Mouse (Mus musculus) adrenal gland, adult (tissue): ENCODE data around the gene Psmb9.
A peak's percentile ranks its signal among the peaks of the same experiment; 100 is the strongest.
"Not testable (repeated sequence)": the region's sequence is repeated elsewhere in the genome, so short reads cannot be mapped to it uniquely, and the experiment has no call there.

Experiments used
- DNase-seq, 2 experiments: peaks; one replicate each; pipeline ENCODE4 v3.0.0; 2022 to 2023; ENCODE audit warnings: low spot score in 1 of 2; ENCODE audit not compliant: inconsistent age in 2 of 2

The Psmb9 gene

DNA sequence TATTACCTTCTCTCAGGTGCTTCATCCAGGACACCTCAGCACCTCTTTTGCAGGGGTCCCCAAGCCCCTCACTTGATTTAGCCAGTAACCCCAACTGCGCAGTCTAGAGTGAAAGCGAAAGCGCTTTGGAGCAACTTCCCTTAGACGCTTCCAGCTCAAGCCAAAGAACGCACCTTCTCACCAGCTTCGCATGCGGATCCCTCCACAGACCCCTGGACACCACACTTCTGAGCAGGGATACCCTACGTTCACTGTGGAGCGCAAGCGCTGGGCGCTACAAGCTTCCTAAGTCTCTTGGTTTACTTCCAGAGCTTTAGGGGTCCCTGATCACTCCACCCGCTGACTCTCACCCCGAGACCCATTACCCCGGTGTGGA is 691 bp downstream of the Psmb9 start:
- DNase-seq, result no peak

DNA sequence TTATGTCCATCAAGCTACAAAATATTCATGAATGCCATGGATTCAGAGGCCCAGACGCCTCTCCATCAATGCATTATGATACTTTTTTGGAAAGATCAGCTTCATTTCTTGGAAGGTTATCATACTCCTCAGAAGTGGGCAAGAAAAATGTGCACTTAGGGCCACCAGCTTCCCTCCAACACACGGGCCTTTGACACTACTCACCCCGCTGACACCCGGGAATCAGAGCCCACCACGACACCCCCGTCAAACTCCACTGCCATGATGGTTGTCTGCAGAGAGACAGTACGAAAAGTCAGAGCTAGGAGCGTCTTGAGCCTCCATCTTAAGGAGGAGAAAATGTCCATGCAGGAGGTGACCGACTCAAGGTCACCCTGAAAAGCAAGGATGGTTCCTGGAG is 2.0 kb downstream of the Psmb9 start:
- DNase-seq, result no peak

DNA sequence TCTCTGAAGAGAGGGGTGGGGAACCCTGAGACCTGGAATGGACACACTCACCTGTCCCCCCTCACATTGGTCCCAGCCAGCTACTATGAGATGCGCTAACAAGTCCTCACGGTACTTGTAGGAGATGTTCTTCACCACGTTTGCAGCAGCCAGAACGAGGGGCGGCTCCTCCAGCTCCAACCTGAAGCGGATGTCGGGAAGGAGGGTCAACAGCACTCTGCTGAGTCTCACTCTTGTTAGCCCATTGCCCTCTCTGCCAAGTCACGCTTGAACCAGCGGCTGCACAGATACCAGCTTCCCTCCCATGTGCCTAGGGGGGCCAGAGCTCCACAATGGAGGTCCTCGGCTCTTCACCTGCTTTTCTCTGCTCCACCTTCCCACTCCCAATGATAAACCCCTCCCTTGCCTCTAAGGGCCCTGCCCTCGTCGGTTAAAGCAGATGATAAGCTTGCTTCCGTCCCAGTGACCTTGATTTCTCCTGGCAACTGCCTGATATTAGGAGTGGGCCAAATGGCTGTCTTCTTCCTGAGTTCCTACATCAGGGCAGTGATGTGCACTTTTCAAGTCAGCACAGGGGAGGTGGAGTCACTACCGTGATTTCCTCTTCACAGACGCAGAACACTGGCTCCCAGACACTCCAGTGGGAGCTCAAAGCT is 3.9 kb downstream of the Psmb9 start:
- peak in 1 of 2 experiments; percentile 54 for DNase-seq

DNA sequence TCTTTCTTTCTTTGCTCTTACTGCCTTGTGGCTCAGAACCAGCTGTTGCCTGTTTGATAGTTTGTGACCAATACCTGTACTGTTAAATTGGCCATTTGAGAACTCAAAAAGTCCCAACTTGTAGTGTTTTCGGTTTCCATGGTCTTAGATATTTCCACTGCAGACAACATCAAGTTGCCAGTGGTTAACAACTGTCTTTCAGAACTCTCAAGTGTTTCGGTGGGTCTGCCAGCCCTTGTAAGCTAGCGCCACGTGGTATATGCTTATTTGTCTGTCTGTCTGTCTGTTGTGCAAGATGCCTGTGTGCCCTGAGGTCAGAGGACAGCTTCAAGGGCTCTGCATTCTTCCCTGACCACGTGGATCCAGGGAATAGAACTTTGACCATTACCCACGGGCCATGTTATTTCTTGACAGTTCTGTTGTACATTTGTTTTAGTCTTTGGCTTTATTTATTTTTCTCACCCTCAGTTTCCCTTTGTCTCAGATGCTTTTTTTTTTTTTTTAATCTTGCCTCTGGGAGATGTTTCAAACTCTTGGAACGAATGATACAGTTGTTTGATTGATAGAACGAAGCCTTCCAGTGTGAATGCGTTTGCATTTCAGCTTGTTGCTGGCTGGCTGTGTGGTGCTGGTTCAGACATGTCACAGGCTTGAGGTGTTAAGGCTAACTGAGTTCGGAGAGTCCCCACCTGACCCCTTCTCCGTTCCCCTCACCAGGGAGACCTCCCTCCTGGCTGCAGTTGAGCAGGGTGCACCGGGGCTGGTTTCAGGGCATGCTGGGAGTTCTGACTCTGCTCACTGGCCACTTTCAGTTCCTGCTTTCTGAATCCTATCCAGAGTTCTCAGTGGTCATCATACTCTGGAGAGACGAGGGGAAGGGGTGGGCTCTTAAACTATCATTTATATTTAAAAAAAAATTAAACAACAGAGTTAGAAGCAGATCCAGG is 7.4 kb downstream of the Psmb9 start:
- DNase-seq, result no peak

DNA sequence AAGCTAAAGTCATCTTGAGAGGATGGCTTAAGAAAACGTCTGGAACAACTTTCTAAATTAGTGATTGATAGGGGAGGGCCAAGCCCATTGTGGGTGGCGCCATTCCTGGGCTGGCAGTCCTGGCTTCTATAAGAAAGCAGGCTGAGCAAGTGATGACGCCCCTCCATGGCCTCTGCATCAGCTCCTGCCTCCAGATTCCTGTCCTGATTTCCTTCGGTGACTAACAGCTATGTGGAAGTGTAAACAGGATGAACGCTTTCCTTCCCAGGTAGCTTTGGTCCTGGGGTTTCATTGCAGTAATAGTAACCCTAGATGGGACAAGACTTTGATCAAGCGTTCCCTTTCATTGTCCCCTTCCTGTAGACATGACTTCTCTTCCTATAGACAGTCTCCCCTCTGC is 8.5 kb downstream of the Psmb9 start:
- no peak for DNase-seq

DNA sequence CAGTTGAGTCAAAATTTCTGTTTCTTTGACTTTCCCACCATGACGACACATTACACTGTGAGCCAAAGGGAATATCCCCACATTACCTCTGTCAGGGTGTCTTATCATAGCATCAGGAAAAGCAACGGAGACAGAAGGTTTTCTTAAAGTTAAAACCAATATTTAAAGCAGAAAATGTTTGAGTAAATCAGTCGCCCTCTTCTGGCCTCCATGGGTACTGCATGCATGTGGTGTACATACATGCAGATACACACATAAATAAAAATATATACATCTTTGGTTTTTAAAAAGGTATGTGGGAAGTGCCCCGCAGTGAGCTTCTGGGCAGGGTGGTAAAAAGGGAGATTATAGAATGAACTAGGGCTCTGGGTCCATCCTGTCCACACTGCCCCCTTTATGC is 10.4 kb downstream of the Psmb9 start:
- no peak for DNase-seq

DNA sequence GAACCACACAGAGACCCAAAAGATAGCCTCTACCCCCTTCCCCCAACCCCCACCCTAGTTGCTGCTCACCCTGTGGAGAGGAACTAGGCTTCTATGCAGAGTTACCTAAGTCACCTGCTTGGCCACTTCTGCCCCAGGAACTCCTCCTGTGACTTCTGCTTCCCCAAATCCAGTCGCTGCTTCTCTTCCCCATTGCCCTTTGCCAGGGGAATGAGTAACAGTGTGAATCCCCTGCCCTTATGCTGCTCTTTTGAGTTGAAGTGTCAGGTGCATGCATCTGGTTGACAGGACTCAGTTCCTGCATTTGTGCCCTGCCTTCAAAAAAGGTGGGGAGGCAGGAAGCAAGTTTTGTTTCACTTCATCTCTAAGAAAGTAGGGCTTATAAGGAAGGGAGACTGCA is 13.5 kb downstream of the Psmb9 start:
- no peak for DNase-seq

DNA sequence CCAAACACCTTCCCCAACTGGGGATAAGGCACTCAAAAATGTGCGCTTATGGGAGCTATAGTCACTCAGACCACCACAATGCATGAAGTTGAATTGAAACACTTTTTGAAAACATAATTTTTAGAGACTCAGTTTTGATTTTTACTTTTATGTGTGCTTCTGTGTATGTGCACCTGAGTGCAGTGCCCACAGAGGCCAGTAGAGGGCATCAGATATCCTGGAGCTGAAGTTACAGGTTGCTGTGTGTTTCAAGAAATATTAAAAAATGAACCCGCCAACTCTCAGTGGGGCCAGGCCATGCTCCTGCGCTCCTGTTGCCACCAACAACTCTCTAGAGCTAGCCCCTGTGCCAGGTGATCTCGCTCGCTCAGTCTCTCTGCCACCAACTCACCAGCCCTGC is 15.0 kb downstream of the Psmb9 start:
- DNase-seq, result no peak

DNA sequence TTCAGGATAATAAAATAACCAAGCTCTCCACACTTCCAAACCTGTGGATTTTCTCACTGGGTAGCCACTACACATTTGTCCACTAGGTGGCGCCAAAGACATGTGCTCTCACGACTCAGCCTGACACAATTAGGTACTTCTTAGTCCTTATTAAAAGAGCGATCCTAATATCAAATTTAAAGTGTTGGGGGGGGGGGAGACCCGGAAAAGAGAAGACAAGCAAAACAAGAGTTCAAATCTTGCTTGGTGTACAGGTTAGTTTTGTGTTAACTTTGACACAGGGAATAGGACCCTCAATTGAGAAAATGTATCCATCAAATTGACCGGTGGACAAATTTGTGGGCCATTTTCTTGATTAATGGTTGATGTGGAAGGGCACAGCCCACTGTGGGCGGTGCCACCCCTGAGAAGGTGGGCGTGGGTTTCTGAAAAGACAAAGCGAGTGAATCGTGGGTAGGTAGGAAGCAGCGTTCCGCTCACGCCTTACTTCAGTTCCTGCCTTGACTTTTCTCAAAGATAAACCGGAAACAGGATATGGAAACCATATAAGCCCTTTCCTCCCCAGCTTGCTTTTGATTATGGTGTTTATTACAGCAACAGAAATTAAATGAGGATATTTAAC is 16.6 kb downstream of the Psmb9 start:
- DNase-seq, result peak; percentile 72 to 94

DNA sequence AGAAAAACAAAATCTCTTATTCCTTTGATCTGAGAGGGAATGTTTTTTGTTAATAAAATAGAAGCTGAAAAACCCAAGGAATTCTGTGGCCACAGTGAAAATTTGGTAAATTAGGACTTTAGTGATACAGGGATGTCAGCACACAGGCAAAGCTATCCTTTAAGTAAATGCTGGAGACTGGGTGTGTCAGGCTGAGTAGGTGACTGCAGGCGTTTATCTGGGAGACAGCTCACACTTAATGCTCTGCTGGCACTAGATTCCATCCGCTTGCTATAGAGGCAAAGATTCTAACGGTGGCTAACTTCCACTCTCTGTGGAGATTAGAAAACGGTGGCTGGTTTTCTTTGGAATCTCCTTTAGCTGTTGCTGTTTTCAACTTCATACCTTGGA is 17.1 kb downstream of the Psmb9 start:
- no peak for DNase-seq

DNA sequence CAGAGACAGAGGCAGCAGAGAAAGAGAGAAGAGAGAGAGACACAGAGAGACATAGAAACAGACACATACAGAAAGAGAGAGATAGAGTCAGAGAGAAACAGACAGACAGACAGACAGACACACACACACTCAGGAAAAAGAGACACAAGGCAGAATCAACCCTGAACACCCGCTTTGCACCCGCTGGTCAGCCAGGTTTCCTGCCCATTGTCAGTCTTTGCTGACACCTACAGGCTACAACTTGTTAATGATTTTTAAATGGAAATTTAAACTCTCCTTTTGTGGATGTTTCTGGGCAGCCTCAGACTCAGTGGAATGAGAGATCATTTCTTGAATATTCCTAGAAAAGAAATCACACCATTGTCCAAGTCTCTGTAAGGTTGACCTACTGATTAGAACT is 18.3 kb downstream of the Psmb9 start:
- peak; percentile 36 to 77 for DNase-seq

DNA sequence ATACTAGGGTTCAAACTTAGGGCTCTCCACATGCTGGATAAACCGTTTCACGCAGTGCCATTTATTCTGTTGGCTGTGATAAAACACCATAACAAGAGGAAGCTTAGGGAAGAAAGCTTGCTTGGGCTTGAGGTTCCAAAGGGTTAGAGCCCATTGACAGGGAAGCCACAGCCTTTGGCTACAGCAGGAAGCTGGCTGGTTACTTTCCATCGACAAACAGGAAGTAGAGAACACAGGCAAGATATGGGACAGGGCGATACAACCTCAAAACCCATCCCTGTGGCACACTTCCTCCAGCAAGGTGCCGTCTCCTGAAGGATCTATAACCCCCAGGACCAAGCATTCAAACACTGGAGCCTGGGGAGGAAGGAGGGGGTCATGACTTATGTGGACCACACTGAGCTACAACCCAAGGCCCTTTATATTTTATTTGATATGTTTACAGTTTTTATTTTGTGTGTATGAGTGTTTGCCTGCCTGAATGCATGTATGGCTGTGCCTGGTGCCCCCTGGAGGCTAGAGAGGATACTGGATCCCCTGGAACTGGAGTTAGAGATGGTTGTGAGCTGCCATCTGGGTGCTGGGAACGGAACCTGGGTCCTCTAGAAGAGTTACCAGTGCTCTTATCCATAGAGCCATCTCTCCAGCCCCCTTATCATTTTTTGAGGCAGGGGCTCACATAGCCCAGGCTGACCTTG is 22.4 kb downstream of the Psmb9 start:
- peak in 1 of 2 experiments; percentile 41 for DNase-seq

DNA sequence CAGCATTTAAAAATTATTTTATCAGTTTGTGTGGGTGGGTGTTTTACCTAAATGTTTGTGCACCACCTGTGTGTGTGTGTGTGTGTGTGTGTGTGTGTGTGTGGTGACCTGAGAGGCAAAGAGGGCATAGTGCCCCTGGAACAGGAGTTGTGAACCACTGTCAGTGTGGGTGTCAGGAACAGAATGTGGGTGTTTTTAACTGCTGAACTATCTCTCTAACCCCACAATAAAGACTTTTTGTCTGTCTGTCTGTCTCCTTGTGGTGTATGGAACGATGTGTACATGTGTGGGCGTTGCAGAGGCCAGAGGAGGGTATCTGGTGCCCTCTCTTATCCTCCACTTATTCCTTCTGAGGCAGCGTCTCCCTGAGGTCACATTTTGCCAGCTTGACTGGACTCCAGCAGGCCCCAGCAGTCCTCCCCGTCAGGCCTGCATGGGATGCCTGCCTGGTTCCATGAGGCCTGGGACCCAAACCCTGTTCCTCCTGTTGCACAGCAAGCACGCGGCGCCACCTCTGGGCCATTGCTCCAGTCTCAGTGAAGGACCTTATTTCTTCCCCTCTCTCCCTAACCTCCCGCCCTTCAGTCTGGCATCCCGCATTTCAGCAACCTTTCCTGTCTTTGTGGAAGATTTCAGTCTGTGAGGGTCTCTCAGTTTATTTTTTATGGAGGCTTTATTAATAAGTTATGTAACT is 23.2 kb downstream of the Psmb9 start:
- peak; percentile 20 to 58 for DNase-seq

DNA sequence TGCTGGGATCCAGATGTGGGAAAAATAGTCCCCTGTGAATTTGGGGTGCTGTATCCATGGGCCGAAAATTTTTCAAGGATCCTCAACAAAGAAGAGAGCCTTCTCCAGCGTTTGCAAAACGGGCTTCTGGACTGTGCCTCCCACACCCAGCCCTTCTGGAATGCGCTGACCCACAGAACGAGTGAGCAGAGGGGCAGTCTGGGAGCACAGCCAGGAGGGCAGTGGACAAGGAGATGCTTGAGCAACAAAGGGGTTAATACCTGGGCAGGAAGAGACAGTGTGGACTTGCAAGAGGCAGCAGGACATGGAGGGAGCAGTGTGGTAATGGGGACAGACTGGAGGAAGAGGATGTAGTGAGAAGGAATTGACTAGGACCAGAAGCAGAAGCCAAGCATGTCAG is 32.0 kb downstream of the Psmb9 start:
- DNase-seq, result no peak

DNA sequence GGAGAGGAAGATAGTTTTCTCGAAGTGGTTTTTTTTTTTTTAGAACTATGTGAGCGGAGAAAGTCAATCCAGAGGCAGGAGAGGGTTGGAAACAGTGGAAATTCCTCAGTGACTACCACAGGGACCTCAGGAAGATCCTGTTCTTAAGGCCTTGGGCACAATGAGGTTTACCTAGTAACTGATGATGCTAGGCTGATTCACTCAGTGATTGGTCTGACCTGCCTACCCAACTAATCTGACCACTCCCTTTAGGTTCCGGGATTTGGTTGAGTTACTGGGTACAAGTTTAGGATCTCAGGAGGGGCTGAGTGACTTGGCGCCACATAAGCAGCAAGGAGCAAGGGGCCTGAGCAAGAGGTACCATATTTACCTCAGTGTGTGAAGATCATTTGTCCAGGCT is 34.6 kb downstream of the Psmb9 start, which contains the start of gene H2-DMb1:
TSS of gene H2-DMb1 (plus strand) at position 150 of the 400 bp plus-strand sequence.
- peak; percentile 56 to 89 for DNase-seq

DNA sequence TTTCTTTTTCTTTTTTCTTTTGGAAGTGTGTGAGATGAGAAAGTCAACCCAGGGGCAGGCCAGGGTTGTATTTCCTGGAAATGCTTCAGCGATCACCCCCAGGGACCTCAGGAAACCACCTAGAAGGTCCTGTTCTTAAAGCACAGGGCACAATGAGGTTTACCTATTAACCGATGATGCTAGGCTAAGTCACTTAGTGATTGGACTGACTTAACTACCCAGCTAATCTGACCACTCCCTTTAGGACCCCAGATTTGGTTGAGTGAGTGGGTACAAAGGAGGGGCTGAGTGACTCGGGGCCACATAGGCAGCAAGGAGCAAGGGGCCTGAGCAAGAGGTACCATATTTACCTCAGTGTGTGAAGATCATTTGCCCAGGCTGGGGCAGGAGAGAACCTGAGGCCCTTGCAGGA is 42.6 kb downstream of the Psmb9 start:
- DNase-seq, result no peak

DNA sequence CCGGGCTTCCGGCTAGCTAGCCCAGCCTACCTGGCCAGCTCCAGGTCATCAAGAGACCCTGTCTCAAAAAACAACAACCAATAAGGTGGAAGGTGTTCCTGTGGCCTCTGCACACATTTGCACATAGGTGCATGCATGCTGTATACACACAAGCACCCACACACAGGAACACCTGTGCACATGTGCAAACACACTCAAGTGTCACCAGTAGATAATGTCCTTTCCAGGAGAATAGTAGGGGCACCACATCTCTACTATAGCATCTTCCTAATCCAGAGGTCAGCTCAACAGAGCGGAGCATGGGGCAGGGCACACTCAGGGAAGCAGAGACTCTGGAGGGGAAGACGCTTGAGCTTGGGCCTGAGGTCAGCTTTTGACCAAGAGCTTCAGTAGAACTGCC is 43.3 kb downstream of the Psmb9 start:
- not testable (repeated sequence) for DNase-seq

DNA sequence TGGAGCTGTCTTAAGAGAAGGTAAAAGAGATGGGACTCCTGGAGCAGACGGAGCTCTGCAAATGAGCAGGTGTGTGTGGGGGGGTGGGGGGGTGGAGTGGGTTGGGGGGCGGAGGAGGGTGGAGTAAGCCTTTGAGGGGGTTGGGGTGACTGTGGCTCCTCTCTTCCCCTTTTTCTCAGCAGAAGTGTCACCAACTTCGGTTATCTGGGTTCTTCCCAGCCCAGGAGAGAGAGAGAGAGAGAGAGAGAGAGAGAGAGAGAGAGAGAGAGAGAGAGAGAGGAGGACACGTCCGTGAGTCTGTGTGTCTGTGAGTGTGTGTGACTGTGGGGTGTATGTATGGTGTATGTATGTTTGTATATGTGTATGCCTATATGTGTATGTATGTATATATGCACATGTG is 44.1 kb downstream of the Psmb9 start:
- no peak for DNase-seq

DNA sequence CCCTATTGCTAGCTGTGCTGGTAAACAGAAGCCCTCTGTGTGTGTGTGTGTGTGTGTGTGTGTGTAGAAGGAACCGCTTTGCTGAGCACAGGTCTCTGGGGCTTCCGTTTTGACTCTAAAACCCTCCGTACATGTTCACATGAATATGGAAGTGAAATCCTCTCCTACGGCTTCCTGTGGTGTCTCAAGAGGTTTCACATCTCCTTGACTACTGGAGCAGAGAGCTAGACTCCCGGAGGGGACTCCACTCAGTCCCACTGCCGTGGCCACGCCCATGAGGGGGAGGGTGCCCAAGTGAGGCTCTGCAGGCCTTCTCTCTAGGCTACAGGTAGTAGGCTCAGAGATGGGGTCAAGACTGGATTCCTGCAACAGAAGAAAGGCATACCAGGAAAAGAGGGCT is 44.5 kb downstream of the Psmb9 start, which contains the start of gene H2-DMb2:
TSS of gene H2-DMb2 (plus strand) at position 275 of the 400 bp plus-strand sequence.
- DNase-seq, result peak; percentile 45 to 58

DNA sequence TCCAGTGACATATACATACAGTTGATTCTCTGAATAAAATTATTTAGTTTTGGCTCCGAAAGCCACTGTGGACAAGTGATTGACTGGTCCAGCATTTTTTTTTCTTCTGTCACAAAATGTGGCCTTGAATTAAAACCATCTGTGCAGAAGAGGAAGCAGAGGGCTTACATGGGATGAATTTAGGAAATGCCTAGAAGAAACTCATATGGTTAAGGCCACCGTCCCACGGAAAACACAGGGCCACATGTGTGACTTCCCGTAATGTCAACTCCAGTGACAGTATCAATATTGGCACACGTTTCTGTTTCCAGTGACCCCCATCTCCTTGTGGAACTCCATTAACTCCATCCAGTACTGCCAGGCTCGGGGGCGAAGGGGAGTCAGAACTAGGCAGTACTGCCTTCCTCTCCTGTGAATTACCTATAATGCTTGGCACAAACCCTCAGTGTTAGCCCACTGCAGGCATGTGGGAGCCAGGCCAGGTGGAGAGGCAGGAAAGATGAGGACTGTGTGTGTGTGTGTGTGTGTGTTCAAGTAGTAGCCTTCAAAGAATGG is 45.0 kb downstream of the Psmb9 start:
- DNase-seq, result no peak
